Mouse (Mus musculus): Measurements from ENCODE around the gene Rora.

GRCm38 (mm10) chr9:69334106-69334505, 680.5 kb downstream of the Rora start:
- no peak for TF ChIP-seq CTCF (IDR thresholded peaks at IDR 0.05; ENCODE audit: control insufficient read depth, insufficient read depth, low read length)
- no peak for TF ChIP-seq POLR2A (IDR thresholded peaks at IDR 0.05; ENCODE audit: borderline replicate concordance, control insufficient read depth, low read depth, low read length)
